Mouse (Mus musculus): Measurements from ENCODE around the gene Sdha.

Gene Sdha

DNA sequence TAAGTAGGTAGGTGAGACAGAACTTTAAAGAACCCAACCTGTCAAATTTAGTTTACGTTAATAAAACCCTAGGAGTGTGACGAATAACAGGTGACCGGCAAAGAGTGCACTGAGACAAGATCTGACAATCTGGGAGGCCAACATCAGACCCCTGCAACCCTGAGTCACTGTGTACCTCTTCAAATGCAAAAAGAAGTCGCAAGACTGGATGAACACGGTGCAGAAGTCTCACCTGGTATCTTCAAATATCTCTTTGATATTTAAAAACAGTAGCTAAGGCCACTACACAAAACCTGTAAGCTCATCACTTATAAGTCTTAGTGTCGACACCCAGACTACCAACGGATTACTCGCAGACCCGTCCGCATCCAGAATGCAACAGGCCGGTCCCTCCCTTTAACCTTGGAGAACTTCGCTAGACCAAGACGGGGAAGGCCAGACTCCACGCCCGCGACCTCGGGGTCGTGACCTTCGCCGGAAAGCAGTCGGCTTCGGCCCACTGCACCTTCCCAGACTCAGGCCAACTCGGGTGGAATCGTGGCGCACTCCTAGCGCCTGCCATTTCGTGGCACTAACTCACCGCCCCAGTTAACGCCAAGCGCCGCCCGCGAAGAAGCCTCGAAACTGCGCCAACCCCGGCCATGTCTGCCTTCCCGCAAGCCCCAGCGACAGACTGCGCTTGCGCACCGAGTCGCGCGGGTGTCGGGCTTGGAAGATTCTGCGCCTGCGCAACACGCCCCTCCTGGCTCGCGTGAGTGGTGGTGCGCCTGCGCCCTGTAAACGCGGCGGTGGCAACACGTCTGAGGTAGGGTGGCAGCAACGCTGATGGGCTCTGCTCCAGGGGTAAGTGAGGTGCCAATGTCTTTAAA is at the start of gene Sdha, which contains the start of gene Ccdc127:
Gene Sdha, minus strand, starts transcription at position 715 of the 869 bp plus-strand sequence.
Gene Ccdc127, plus strand, starts transcription at position 744 of the 869 bp plus-strand sequence.
- peak; percentile 94 to 96 for DNase-seq (ENCODE audit: low spot score in 2 of 2)

DNA sequence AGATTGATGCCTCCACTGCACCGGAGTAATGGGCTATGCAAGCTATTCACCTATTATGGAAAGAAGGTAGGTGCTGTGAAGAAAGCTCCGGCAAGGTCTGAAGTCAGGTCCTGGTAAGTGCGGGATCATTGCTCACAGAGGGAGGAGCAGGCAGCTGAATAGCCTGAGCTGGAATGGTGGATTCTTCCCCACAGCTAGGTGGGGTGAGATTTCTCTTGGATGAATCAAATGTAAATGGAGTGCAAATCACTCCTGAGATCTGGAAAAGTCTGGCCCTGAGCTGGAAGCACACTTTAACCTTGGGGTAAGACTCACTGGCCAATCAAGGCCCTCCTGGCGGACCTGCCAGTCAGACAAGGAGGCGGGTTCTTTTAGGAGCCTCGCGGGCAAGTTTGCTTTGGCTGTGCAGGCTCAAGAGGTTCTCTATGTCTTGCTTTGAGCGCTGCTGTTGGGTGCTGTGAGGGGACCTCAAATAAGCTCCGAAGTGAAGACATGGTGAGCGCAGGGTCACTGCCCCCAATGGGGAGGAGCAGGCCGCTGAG is 49.3 kb upstream of the Sdha start, which contains the start of gene Ftl1-ps1:
Gene Ftl1-ps1, plus strand, starts transcription at position 397 of the 542 bp plus-strand sequence.
- DNase-seq (ENCODE audit: low spot score in 2 of 2), result no peak

DNA sequence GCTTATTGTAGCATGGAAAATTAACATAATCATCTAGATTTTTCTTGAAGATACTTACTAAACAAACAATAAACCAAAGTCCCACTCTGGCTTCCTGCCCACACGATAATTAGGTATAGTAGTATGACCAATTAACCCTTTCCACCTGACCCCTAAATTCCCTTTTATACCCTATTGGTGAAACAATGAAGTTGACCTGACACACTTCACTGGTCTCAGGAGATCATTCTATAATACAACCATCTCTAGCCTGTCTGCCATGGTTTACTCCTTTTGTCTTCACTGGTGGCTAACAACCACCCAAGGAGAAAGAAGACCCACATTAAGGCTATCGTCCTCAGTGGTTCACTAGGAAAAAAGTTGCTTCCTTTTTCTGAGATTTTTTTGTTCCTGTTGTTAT is 41.1 kb upstream of the Sdha start:
- no peak for DNase-seq (ENCODE audit: low spot score in 2 of 2)

DNA sequence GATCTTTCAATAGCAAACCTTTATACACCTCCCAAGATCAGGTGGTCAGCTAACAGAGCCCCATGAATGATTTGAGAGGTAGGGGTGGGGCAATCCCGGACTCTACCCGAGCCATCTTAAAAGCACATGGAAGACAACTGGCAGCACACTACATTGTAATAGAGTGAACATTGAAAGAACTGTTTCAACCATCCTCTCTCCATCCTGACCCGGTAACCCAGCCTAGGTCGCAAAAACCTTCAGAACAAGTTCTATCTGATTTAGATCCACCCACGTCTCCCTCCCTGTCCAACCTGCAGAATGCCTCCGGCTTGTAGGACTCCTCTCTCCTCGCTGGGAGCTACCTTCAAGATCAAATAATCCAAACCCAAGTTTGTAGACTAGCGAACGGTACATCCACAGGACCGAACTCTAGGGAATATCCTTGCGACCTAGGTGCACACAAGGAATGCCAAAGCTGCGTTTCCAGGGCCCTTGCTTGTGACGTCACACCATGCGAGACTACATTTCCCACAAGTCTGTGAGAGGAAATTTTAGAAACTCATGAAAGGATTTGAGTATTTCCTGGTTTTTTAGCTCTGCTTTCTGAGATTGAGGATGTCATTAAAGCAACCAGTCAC is 40.4 kb upstream of the Sdha start, which contains the start of gene Zfp72:
Gene Zfp72, minus strand, starts transcription at position 466 of the 620 bp plus-strand sequence.
- peak; percentile 62 to 63 for DNase-seq (ENCODE audit: low spot score in 2 of 2)

DNA sequence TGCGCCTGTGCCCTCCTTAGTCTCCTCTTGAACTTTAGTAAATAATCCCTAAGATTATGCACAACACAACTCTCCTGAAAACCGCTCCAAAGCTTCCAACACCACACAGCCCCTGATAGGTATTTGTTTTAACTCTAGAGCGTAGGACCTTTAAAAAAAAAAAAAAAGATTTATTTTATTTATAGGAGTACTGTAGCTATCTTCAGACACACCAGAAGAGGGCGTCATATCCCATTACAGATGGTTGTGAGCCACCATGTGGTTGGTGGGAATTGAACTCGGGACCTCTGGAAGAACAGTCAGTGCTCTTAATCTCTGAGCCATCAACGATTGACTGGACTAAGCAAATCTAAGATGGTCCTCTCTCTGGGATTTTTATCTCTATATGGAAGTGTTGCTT is 39.6 kb upstream of the Sdha start:
- DNase-seq (ENCODE audit: low spot score in 2 of 2), result no peak

DNA sequence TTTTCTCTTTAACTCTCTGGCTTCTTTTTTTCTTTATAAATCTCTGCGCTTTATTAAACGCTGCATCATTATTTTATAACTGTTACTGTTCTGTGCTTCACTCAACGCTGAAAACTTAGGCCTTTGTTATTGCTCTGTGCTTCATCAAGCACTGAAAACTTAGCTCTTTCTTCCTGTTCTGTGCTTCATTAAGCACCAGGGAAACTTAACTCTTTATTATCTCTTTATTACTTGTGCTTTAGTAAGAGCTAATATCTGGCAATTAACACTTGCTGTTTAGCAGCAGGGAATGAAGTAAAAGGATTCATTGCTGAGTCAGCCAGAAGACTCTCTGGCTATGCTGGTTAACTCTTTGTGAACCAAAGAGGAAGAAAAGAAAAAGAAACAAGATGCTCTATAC is 32.2 kb upstream of the Sdha start:
- DNase-seq (ENCODE audit: low spot score in 2 of 2), result no peak

DNA sequence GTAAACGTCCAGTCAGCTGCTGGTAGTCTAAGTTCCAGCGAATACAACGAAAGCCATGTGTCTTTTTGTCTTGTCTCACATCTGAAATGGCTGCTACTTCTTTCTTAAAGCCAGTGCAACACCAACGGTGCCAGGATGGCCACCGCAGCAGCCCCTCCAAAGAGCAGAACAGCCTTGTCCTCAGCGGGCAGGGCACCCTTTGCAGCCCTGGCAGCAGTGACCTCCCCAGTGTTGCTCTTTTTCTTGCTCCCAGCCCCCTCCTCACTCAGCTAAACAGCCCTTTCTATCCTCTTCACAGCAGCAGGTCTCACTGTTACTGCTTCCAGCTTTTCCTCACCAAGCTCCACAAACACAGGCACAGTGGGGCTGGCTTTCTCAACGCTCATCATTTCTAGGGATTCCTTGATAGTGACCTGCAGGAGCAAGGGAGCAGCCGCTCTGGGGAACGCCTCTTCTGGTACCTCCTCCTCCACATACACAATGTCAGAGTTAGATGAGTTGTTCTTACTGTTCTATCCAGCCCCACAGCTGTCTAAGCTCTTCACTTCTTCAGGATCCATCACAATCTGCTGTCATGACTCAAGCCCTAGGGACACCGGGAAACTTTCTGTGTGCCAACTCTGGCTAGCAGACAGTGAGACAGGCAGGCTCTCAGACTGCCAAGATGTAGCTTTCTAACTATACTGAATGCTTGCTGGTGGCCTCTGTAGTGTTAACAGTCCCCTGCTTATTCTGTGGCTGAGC is 31.6 kb upstream of the Sdha start:
- DNase-seq (ENCODE audit: low spot score in 2 of 2), result no peak

DNA sequence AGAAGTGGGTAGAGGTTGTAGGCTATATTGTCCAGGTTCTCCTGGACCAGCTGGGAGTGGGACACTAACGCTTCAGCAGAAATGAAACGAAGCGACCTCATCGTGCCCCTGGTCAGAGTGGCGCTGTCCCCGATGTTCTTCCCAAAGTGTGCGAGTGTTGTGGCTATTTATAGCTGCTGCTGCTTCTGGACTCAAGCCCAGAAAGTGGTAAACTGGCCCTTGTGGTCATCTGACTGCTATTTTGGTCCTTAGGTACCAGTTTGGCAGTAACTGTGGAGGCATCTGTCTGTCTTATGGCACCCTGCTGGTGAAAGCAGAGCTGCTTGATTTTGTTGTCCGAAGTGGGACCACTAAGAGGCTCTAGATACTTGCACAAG is 13.8 kb upstream of the Sdha start, which contains the start of gene Lrrc14b:
Gene Lrrc14b, minus strand, starts transcription at position 147 of the 377 bp plus-strand sequence.
- DNase-seq (ENCODE audit: low spot score in 2 of 2), result no peak

DNA sequence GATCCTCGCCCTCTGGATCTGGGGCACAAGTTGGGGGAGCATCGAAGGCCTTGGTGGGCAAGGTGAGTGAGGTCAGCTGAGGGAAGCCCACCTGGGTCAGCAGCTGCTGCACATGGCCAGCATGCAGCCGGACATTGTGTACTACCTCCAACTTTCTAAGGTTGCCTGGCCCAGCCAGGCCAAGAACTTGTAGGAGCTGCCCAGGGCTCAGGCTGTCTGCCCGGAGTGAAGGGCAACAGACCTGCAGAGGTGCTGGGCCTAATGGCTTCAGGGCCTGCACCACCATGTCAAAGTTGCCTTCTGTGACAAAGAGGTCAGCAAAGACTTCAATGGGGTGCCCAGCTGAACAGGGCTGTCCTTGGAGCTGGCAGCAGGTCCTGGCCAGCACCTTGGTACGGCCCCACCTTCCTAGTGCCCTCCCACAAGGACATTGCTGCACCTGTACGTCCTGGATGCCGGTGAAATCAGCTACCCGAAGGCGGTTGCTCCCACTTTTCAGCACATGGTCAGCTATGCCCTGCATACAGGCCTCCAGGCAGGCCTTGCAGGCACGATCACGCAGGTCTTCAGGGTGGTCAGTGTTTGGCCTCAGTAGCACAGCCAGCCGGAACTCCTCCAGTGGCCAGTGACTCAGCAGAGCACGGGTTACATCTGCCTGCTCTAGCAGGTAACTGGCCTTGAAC is 13.2 kb upstream of the Sdha start:
- DNase-seq (ENCODE audit: low spot score in 2 of 2), result no peak

DNA sequence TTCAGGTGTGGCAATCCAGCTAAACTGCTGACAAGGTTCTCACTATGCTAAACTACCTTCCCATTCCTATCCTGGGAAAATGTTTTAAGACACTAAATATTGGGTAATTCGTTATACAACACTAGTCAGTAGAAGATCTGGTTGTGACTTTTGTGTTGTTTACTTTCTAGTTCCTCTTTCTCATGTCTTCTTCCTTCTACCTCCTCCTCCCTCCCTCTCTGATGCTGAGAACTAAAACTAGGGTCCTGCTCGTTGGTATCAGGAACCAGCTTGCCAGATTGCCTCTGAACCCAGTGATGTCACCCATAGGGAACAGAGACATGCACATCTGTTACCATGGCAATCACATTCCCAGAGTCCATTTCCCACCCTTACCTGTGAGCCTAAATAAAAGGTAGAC is 12.1 kb upstream of the Sdha start:
- DNase-seq (ENCODE audit: low spot score in 2 of 2), result peak in 1 of 2 experiments; percentile 16

DNA sequence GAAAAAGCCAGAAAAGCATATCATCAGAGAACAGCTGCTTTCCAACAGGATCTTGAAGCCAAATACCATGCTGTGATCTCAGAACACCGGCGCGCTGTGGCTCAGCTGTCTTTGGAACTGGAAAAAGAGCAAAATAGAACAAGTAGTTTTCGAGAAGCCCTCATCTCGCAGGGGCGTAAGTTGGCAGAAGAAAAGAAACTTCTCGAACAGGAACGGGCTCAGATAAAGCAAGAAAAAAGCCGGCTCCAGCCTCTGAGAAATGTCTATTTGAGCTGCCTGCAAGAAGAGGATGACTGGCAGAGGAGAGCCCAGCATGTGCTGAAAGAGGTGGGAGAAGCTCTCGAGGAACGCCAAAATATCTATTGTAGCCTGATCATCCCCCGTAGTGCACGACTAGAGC is 6.4 kb upstream of the Sdha start:
- DNase-seq (ENCODE audit: low spot score in 2 of 2), result no peak

DNA sequence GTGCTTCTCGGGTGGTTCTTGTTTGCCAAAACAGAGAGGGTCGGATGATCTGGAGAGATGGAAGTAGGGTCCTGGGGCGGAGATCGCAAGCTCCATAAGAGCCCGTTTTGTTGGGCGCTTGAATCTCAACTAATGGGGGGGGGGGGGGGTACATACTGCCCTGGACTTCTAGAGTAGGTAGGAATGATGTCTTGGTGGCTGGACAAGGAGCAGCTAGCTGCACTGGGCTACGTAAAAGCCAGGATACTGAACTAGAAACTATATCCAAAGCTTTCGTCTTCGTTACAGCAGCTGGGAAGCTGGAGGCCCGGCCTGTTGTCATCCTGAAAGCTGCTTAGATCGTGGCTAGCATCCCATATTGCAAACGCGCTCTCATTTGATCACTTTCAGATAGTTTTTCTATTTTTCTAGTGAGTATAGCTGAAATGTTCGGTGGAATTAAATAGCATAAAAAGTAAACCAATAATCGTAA is 391 bp upstream of the Sdha start:
- no peak for DNase-seq (ENCODE audit: low spot score in 2 of 2)

DNA sequence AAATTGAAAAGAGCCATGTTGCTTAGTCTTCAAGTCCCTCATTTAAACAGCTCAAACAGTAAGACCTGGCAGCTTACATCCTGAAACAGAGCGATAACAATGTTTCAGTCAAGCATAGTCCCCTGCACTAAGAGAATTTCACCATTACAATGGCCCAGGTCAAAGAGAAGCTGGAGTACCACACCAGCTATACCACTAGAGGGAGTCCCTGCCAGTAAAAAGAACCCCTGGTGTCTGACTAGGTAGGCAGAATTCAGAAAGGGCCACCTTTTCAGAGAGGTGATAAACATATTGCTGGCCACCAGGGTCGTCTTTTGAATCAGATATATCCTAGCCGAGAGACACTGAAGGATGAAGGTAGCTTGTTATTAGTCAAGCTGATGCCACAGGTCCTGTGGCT is 9.0 kb downstream of the Sdha start:
- peak; percentile 41 to 42 for DNase-seq (ENCODE audit: low spot score in 2 of 2)

DNA sequence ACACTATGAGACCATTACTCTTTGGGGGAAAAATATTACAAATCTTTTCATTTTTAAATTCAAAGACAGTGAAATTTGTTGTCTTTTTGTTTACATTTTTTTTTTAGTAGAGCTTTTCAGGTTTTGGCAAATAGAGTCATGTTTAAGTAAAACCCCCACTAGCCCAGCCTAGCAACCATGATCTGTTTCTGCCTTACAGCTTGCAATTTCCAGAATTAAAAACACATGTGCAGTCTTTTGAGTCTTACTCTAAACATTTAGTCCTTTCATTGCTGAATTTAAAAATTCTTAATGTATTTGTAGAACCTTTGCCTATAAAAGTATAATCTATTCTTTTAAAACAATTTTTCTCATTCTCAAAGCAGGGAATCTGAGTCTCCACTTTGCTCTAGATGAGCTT is 20.8 kb downstream of the Sdha start:
- DNase-seq (ENCODE audit: low spot score in 2 of 2), result no peak

DNA sequence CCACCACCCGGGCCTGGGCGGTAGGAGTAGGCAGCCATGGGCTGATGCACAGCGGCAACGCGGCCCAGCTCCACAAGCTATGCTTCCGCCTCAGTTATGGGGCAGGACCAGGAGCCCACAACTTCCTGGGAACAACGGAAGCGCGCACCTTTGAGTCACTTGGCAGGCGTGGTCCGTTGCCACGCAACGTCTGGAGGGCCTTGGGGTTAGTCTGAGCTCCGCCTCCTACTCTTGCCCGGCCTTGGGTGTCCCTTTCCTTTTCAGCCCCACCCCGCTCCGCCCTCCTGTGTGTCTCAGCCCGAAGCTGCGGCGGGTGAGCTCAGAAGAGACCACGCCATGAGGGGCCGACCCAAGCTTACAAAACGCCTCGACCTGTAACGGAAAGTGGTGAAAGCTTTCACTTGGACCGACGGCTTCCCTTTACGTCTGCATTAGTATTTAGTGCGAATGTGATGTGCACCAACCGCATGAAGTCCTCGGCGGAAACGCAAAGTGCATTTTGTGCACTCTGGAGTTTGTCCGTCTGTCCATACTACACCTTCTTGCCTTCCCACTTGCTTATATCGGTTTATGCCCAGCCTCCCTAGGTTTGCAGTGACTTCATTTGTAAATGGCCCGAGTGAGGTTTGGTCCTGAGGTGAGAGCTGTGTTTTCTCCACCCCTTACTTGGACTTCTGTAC is 32.8 kb downstream of the Sdha start, which contains the start of gene Pdcd6:
Gene Pdcd6, minus strand, starts transcription at position 411 of the 680 bp plus-strand sequence.
- peak; percentile 95 to 96 for DNase-seq (ENCODE audit: low spot score in 2 of 2)

DNA sequence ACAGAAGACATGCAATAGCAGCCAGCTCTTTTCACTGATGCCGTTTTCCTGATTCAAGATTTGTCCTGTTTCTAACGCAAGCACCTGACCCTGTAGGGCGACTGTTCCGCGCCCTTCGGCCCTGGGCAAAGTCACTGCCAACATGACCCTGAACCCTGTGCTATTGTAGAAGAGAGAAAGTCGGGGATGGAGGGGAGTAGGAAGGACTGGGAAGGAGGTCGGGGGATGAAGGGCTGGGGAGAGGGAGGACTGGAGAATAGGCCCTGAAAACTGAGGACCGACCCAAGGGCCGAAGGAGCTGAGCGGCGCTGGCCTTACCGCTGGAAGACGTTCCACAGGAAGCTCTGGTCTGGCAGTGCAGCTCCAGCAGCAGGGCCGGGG is 33.3 kb downstream of the Sdha start:
- no peak for DNase-seq (ENCODE audit: low spot score in 2 of 2)

DNA sequence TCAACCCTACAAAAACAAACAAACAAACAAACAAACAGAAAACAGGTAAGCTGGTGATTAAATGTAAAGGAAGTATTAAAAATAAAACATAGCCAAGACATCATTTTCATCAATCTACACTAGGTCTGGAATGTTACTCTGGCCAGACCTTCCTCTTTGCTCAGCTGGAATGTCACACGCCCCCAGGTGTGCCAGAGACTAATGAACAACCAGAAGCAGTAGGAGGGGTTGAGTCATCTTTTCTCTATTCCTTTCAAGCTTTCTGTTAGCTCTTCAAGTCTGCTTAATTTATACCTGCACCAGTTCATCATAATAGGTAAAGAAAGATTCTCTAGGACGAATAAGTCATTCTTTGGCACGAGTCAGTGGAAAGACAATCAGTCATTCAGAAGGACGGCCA is 33.7 kb downstream of the Sdha start:
- DNase-seq (ENCODE audit: low spot score in 2 of 2), result no peak

DNA sequence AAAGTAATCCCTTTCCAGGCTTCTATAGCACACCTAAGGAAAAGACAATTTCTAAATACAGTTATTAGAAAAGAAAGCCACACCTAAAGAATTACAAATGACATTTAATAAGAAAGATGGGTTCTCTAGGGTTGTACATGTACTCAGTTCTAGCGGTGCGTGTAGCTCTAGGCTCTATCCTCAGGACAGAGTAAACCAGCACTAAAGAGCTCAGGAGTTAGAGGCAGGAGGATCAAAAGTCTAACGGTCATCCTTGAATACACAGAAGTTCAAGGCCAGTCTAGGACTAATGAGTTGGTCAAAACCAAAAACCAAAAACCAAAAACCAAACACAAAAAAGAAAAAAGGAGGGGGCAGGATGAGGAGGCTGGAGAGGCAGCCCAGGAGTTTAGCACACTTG is 35.5 kb downstream of the Sdha start:
- no peak for DNase-seq (ENCODE audit: low spot score in 2 of 2)

DNA sequence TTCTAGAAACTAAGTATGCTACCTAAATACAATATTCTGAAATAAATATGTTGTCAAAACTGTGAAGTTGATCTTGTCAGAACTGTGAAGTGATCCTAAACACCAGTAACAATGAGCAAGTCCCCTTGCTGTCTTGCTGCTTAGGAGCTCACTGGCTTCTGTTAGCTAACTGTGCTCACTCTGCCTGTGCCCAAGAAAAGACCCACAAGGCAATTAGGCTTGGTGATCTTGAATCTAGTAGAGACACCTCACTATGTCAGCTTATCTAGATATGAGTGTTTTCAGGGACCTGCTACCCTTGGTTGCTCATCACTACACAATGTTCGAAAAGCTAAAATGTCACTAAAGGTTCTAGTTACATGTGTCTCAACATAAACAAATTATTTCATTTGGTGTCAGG is 44.3 kb downstream of the Sdha start:
- no peak for DNase-seq (ENCODE audit: low spot score in 2 of 2)

DNA sequence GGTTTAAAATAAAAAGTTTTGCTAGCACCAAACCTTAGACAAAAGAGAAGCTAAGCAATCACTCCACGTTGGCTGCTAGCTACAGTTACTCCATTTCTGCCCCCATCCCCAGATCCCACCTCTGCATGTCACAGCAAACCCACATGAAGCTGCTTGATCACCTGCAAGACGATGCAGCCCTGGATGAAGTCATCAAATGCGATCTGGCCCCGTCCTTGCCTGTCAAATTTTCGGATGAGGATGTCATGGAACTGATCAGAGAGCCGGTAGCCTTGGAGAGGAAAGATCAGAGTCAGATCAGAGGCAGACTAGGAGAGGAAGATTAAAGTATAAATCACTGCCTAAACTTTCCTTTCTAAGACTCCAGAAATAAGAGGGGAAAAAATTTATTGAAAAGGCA is 44.7 kb downstream of the Sdha start:
- no peak for DNase-seq (ENCODE audit: low spot score in 2 of 2)

All from spleen, postnatal 36 days (tissue).